Mouse (Mus musculus) midbrain, embryonic 13.5 days (tissue): ENCODE measurements around the gene Adgrl4. TPM values are rescaled to one million over a fixed set of nuclear protein-coding genes. Genes with fewer than 3 reads are reported as not detected.

Experiments
- ATAC-seq: fragments of 200-750 bp; cut with Nextera tagmentation; 2 replicates; pipeline ENCODE4 v1.8.0; 2017; ENCODE audit warnings: mild to moderate bottlenecking, moderate TSS enrichment, moderate library complexity
- H3K27ac ChIP-seq: fragments of 300-500 bp; sonication (generic); 2 replicates; pipeline ENCODE4 v1.5.1; 2015; ENCODE audit warnings: inconsistent platforms, mild to moderate bottlenecking, moderate library complexity
- H3K27me3 ChIP-seq: fragments of 300-500 bp; sonication (generic); 2 replicates; pipeline ENCODE4 v1.6.1; 2015; ENCODE audit warnings: mild to moderate bottlenecking, inconsistent platforms
- H3K36me3 ChIP-seq: fragments of 300-500 bp; sonication (generic); 2 replicates; pipeline ENCODE4 v1.6.1; 2015; ENCODE audit warnings: mild to moderate bottlenecking, inconsistent platforms
- H3K4me1 ChIP-seq: fragments of 300-500 bp; sonication (generic); replicated peaks from 2 replicates; pipeline ENCODE4 v1.6.1; 2015; ENCODE audit warnings: inconsistent platforms
- H3K4me2 ChIP-seq: fragments of 300-500 bp; sonication (generic); replicated peaks from 2 replicates; pipeline ENCODE4 v1.6.1; 2015; ENCODE audit warnings: moderate library complexity, mild to moderate bottlenecking, inconsistent platforms
- H3K4me3 ChIP-seq: fragments of 300-500 bp; sonication (generic); replicated peaks from 2 replicates; pipeline ENCODE4 v1.5.1; 2015; ENCODE audit warnings: mild to moderate bottlenecking, inconsistent platforms
- H3K9ac ChIP-seq: fragments of 300-500 bp; sonication (generic); replicated peaks from 2 replicates; pipeline ENCODE4 v1.6.1; 2015; ENCODE audit warnings: mild to moderate bottlenecking, inconsistent platforms
- H3K9me3 ChIP-seq: fragments of 300-500 bp; sonication (generic); 2 replicates; pipeline ENCODE4 v1.6.1; 2016; ENCODE audit warnings: mild to moderate bottlenecking, inconsistent platforms
- WGBS: fragments of 180-500 bp; shearing (Covaris S2); methylation state at CpG from one replicate; pipeline ENCODE4 v1.1.7; 2015; 5-methylcytosine and 5-hydroxymethylcytosine counted together
- polyA plus RNA-seq: library from polyadenylated mRNA; unstranded; fragments of >200 nt; fragmentation: Nextera tagmentation; extraction: Ambion mirVana; gene quantifications from 2 replicates; pipeline ENCODE4 v1.2.1, GENCODE M21; 2015

Gene Adgrl4
- polyA plus RNA-seq, 1 experiment from 2014 or later = 9.1 TPM

DNA sequence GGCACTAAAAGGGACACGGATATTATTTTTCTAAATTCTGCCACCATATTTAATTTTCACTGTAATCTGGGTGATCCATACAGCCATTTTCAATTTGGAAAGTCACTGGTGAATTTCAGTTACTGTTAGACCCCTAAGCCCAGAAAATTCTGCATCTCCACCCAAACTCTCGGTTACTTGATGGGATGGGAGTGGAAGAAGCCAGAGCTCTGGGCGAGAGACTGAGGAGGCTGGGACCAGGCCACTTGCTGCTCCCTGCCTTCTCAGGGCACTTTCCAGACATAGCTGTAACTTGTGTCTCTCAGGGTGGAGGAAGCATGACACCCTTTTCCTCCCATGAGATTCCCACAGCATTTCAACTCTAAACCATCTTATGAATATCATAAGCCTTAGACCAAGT is 109.5 kb downstream of the Adgrl4 start:
- no peak overlapping the region for H3K4me3 ChIP-seq
- H3K9ac ChIP-seq = no peak overlapping the region
- no peaks in the 10 kb centered on the region for H3K36me3 ChIP-seq
- no peaks in the 10 kb centered on the region for H3K9me3 ChIP-seq
- H3K4me1 ChIP-seq = no peaks in the 10 kb centered on the region; the same call in 1 of the 2 replicates
- no peak overlapping the region for H3K27ac ChIP-seq
- H3K4me2 ChIP-seq = no peak overlapping the region
- WGBS = 90% methylated on average over 3 of the region's 3 CpGs
- no peak for ATAC-seq
- H3K27me3 ChIP-seq = no peaks in the 10 kb centered on the region

DNA sequence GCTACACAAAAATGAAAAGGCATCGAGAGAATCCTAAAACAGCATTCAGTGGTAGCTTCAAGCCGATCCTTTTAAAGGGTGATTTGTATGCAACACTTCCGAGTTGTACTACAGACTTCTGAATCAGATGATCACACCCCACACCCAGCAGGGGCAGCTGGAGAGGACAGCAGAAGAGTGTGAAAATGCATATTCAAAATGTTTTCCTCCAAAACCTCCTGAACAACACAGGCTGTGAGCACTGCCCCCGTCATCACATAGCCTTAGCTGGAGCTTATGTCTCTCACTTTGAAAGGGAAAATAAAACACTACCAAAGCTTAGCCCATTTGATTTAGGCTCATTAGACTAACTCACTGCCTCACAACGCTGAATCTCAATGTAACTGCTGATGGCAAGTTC is 113.3 kb downstream of the Adgrl4 start:
- H3K9ac ChIP-seq = no peak overlapping the region
- no peaks in the 10 kb centered on the region for H3K27me3 ChIP-seq
- H3K4me2 ChIP-seq = no peak overlapping the region
- no peaks in the 10 kb centered on the region for H3K9me3 ChIP-seq
- H3K27ac ChIP-seq = no peak overlapping the region
- H3K4me3 ChIP-seq = no peak overlapping the region
- H3K4me1 ChIP-seq = no peaks in the 10 kb centered on the region; the same call in 1 of the 2 replicates
- no peak for ATAC-seq
- H3K36me3 ChIP-seq = no peaks in the 10 kb centered on the region
- WGBS = 49% methylated on average over 5 of the region's 5 CpGs

DNA sequence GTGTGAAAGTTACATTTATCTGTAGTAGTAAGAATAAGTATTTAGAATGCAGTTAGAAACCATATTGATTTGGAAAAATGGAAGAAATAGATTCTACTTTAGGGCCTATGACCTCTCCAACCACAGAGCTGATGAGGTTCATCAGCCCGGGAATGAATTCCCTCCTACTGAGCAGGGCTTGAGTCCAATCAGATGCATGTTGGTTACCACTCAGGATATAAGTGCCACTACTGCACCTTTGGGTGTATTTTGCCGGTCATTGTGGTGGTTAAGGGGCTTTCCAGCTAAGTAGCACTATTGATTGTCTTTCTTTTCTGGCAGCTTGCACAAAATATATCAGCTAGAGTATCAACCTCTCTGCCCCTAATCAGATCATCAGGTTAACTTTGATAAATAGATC is 118.9 kb downstream of the Adgrl4 start:
- Histone ChIP-seq H3K4me3 (no peak overlapping the region), H3K27me3 (no peaks in the 10 kb centered on the region), H3K4me1 (no peaks in the 10 kb centered on the region), H3K9me3 (no peaks in the 10 kb centered on the region), H3K27ac (no peak overlapping the region), H3K9ac (no peak overlapping the region), H3K4me2 (no peak overlapping the region), H3K36me3 (no peaks in the 10 kb centered on the region)
- 88% methylated on average over 2 of the region's 2 CpGs for WGBS
- no peak for ATAC-seq

DNA sequence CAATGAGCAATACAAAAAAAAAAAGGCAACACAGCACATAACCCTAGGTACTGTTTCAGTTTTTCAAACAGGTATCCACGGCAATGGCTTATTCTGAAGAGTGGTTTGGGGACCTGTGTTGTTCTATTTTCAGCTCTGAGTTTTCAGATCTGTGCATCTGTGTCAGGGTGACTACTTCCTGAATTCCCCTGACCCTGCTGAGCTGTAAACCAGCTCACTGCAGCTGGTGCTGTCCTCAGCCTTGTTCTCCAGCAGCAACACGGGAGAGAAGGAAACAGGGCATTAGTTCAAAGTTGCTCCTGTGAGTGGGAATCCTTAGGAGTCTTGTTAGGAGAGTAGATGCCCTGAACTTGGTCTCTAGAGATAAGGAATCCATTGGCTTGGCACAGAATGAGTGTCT is 119.4 kb downstream of the Adgrl4 start:
- no peak overlapping the region for H3K9ac ChIP-seq
- H3K27ac ChIP-seq = no peak overlapping the region
- WGBS = 70% methylated on average over 2 of the region's 2 CpGs
- no peaks in the 10 kb centered on the region for H3K9me3 ChIP-seq
- no peak for ATAC-seq
- no peak overlapping the region for H3K4me3 ChIP-seq
- H3K27me3 ChIP-seq = no peaks in the 10 kb centered on the region
- no peak overlapping the region for H3K4me2 ChIP-seq
- H3K4me1 ChIP-seq = no peaks in the 10 kb centered on the region
- H3K36me3 ChIP-seq = no peaks in the 10 kb centered on the region

DNA sequence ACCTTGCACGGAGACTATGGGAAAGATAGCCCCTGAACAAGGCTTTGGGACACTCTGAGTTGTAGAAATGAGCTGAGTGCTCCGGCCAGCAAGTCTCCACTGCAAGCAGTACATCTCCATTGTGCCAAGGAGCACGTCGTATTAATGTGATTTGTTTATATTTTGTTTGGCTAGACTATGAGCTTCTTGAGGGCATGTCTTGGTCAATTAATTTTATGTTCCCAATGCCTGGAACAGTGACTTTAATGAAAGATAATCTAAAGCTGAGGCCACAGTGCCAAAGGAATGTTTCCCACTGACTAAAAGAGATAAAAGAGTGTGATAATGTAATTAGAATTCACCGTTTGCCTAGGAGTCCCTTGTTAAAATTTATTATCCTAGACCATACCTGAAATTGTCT is 119.9 kb downstream of the Adgrl4 start:
- H3K27me3 ChIP-seq = no peaks in the 10 kb centered on the region
- H3K9me3 ChIP-seq = no peaks in the 10 kb centered on the region
- no peaks in the 10 kb centered on the region for H3K36me3 ChIP-seq
- H3K9ac ChIP-seq = no peak overlapping the region
- 84% methylated on average over 5 of the region's 5 CpGs for WGBS
- no peak for ATAC-seq
- no peak overlapping the region for H3K4me2 ChIP-seq
- H3K27ac ChIP-seq = no peak overlapping the region
- no peaks in the 10 kb centered on the region for H3K4me1 ChIP-seq
- no peak overlapping the region for H3K4me3 ChIP-seq

DNA sequence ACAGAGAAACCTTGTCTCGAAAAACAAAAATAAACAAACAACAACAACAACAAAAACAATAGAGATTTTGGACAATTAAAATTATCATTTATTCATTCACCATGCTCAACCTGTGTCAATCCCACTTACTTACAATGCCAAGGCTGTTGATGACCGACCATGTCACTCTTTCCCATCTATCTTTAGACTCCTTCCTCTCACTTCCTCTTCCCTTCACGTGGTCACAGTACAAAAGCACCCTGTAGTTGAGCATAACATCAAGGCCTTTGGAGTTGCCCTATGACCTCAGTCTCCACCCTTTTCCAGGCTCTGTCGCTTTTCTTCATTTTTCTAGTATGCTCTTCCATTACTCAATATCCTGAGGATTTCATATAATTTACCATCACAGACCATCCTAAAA is 120.7 kb downstream of the Adgrl4 start:
- Histone ChIP-seq H3K4me2 (no peak overlapping the region), H3K9ac (no peak overlapping the region), H3K9me3 (no peaks in the 10 kb centered on the region), H3K36me3 (no peaks in the 10 kb centered on the region), H3K4me3 (no peak overlapping the region), H3K27ac (no peak overlapping the region), H3K4me1 (no peaks in the 10 kb centered on the region), H3K27me3 (no peaks in the 10 kb centered on the region)
- WGBS = 76% methylated on average over 4 of the region's 4 CpGs
- ATAC-seq = no peak

DNA sequence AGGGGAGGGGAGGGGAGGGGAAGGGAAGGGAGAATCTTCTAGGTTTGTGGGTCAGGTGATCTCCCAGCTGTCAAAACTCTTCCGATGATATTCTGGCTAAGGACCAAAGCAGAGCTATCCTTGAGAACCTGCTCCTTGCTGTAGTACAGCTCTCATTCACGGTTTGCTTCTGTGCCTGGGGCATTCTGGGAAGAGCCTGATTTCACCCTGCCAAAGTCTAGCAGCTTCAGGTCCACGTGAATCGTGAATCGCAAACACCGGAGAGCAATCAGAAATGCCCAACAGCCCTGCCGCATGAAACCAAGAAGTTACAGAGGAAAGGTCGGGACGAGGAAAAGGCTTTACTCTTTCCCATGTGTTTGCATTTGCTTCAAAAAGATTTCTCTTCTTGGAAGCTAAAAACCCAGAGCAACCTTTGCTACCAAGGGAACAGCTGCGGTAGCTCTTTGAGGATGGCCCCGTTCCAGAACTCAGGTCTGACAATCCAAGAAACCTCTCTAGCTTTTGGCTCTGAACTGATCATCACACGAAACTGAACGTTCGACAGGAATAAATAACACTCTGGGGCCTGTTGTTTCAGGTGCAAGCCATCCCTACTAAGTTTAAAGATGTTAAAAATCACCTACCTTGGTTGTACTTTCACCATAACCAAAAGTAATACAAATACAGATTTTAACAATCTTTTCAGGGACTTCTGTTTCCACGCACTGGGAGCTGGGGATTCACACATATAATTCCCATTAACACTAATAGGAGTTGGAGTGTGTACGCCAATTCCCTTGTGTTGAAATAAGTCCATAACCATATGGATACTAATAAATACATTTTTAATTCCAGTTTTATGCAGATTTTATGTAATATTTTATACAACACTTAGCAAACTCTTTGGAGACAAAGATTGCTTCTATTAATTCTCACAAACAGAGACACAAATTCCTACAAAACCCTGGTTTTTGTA is 128.3 kb downstream of the Adgrl4 start:
- Histone ChIP-seq H3K4me1 (no peaks in the 10 kb centered on the region), H3K27me3 (no peaks in the 10 kb centered on the region), H3K27ac (no peak overlapping the region), H3K9me3 (no peaks in the 10 kb centered on the region), H3K4me2 (no peak overlapping the region), H3K36me3 (no peaks in the 10 kb centered on the region), H3K4me3 (no peak overlapping the region), H3K9ac (no peak overlapping the region)
- no peak for ATAC-seq
- 76% methylated on average over 16 of the region's 16 CpGs for WGBS

DNA sequence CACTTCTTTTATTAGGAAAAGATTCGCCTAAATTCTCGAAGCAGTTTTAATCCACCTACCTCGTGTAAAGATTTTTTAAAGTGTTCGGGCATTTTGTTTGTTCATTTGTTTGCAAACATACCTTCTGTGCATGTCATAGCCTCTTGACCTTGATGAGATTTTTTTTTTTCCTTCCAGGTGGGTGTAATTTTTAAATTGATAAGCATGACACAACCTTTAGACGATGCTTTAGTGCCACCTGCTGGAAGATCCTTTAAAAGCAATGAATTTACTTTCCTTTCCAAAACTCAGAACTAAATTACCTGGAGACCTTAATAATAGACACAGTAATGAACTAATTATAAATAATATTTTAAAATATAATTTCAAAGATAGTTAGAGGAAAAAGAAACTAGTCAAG is 128.9 kb downstream of the Adgrl4 start:
- Histone ChIP-seq H3K27me3 (no peaks in the 10 kb centered on the region), H3K9me3 (no peaks in the 10 kb centered on the region), H3K36me3 (no peaks in the 10 kb centered on the region), H3K9ac (no peak overlapping the region), H3K4me3 (no peak overlapping the region), H3K4me1 (no peaks in the 10 kb centered on the region), H3K4me2 (no peak overlapping the region), H3K27ac (no peak overlapping the region)
- 56% methylated on average over 5 of the region's 5 CpGs for WGBS
- no peak for ATAC-seq

DNA sequence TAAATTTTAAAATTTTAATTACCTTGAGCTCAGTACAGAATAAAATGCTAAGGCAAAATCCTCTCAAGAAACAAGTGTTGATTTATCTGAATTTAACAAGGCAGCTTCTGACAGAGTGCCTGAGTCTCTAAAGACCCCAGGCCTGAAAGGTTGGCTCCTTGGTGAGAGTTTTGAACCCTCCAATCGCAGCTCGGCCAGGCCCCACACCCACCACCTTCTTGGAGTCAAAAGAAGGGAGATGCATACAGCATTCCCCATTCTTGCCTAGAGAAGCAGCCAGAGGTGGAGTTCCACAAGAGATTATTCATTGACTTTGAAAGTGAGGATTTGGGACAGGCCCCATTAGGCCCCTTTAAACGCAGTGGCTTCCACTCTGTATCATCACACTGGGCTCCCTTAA is 129.9 kb downstream of the Adgrl4 start:
- H3K36me3 ChIP-seq = no peaks in the 10 kb centered on the region
- no peak overlapping the region for H3K27ac ChIP-seq
- no peak for ATAC-seq
- H3K4me3 ChIP-seq = no peak overlapping the region
- no peaks in the 10 kb centered on the region for H3K27me3 ChIP-seq
- H3K4me1 ChIP-seq = no peaks in the 10 kb centered on the region
- H3K9me3 ChIP-seq = no peaks in the 10 kb centered on the region
- no peak overlapping the region for H3K4me2 ChIP-seq
- 10% methylated on average over 3 of the region's 3 CpGs for WGBS
- H3K9ac ChIP-seq = no peak overlapping the region

DNA sequence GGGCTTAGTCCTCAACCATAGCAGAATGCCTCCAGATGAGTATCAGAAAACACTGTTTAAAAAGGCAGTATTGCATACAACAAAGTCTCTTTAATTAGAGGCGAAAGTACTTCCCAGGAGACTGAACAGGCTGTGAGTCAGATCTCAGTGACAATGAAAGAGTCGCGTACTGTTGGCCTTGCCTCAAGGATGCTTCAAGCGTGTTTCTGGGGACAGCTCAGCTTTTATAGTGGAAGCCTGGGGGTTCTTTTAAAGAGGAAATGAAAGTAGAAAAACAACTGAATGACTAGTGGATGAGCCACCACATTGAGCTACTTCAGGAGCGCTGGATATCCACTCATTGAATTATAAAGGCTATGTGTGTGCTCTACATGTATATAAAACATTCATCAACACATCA is 134.4 kb downstream of the Adgrl4 start:
- WGBS = 84% methylated on average over 5 of the region's 5 CpGs
- no peak for ATAC-seq

DNA sequence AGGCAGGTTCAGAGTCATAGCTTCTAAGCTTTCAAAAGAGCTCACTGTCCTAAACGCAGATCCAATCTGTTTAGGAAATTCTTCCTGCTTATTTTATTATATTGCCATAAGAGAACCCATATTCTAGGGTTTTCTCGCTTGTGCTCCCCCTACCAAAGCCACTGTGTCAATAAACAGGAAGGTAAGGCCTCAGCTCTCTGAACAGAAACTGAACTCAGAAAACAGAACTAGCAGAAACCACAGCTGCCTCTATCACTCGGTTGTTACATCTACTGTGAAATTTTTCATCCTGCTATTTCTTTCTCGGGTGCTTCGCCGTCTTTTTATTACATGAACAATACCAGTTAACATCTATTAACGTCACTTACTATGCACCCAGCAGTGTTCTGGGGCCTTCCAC is 137.6 kb downstream of the Adgrl4 start:
- H3K4me2 ChIP-seq = no peak overlapping the region
- H3K4me1 ChIP-seq = no peaks in the 10 kb centered on the region
- H3K9ac ChIP-seq = no peak overlapping the region
- WGBS = 77% methylated on average over 7 of the region's 7 CpGs
- no peak for ATAC-seq
- no peaks in the 10 kb centered on the region for H3K27me3 ChIP-seq
- no peaks in the 10 kb centered on the region for H3K9me3 ChIP-seq
- no peaks in the 10 kb centered on the region for H3K36me3 ChIP-seq
- no peak overlapping the region for H3K27ac ChIP-seq
- no peak overlapping the region for H3K4me3 ChIP-seq

More for the DNA sequence above, 134.4 kb downstream of the Adgrl4 start:
- Histone ChIP-seq H3K9me3 (no peaks in the 10 kb centered on the region), H3K9ac (no peak overlapping the region), H3K4me2 (no peak overlapping the region), H3K27me3 (no peaks in the 10 kb centered on the region), H3K4me1 (no peaks in the 10 kb centered on the region), H3K4me3 (no peak overlapping the region), H3K27ac (no peak overlapping the region), H3K36me3 (no peaks in the 10 kb centered on the region)

DNA sequence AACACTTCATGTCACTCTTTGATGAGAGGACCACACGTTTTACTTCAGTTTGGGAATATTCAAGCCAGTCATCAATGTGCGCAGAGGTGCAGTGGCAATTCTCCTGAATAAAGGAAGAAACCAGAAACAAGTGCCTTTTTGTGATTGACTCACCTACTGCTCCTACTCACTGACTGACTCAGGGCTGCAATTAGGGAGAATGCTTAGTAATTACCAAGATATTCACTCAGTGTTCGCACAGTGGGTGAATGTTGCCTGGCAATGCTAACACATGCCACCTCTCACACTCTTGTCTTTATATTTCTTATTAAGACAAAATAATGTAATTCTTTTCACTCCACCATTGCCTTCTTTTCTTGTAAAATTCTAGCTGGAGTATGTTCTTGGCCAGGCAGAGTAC is 138.5 kb downstream of the Adgrl4 start:
- H3K27ac ChIP-seq = no peak overlapping the region
- H3K4me2 ChIP-seq = no peak overlapping the region
- no peaks in the 10 kb centered on the region for H3K4me1 ChIP-seq
- WGBS = 86% methylated on average over 3 of the region's 3 CpGs
- no peaks in the 10 kb centered on the region for H3K27me3 ChIP-seq
- H3K36me3 ChIP-seq = no peaks in the 10 kb centered on the region
- H3K4me3 ChIP-seq = no peak overlapping the region
- H3K9me3 ChIP-seq = no peaks in the 10 kb centered on the region
- H3K9ac ChIP-seq = no peak overlapping the region
- no peak for ATAC-seq

DNA sequence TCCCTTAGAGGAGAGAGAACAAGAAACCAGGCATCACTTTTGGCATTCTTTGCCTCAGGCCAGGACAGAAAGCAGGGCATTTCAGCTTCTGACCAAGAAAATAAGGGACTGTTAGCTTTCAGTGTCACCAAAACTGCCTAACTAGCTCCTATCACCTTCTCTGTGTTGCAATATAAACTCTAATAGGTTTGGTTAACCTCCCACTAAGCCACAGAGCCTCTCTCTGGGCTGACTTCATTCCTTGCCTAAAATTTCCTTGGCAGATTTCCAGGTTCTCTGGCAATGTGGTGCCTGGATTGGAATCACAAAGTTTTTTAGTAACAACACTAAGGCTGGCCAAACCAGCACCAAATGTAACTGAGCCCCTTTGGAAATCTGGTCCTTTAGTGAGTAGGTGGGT is 154.2 kb downstream of the Adgrl4 start:
- ATAC-seq = no peak
- H3K4me1 ChIP-seq = no peaks in the 10 kb centered on the region
- H3K27me3 ChIP-seq = no peaks in the 10 kb centered on the region
- H3K4me3 ChIP-seq = no peak overlapping the region
- H3K9me3 ChIP-seq = no peaks in the 10 kb centered on the region
- H3K27ac ChIP-seq = no peak overlapping the region
- H3K9ac ChIP-seq = no peak overlapping the region
- no peaks in the 10 kb centered on the region for H3K36me3 ChIP-seq
- H3K4me2 ChIP-seq = no peak overlapping the region
